Mouse (Mus musculus) liver, embryonic 15.5 days (tissue): ENCODE results near the gene Ak6. TPM values are rescaled to one million over a fixed set of nuclear protein-coding genes. Genes with fewer than 3 reads are reported as not detected.

Experiments used
- ATAC-seq: fragments of 200-750 bp; cut with Nextera tagmentation; 2 replicates; pipeline ENCODE4 v1.8.0; 2017; ENCODE audit warnings: moderate number of reproducible peaks, mild to moderate bottlenecking, moderate library complexity; ENCODE audit not compliant: insufficient read depth
- H3K27ac ChIP-seq: fragments of 300-500 bp; sonication (generic); replicated peaks from 2 replicates; pipeline ENCODE4 v1.5.1; 2015; ENCODE audit warnings: mild to moderate bottlenecking, inconsistent platforms
- H3K27me3 ChIP-seq: fragments of 300-500 bp; sonication (generic); 2 replicates; pipeline ENCODE4 v1.6.1; 2015; ENCODE audit warnings: mild to moderate bottlenecking, inconsistent platforms
- H3K36me3 ChIP-seq: fragments of 300-500 bp; sonication (generic); replicated peaks from 2 replicates; pipeline ENCODE4 v1.6.1; 2015; ENCODE audit warnings: moderate library complexity, mild to moderate bottlenecking, inconsistent platforms
- H3K4me1 ChIP-seq: fragments of 300-500 bp; sonication (generic); replicated peaks from 2 replicates; pipeline ENCODE4 v1.6.1; 2015; ENCODE audit warnings: inconsistent platforms
- H3K4me2 ChIP-seq: fragments of 300-500 bp; sonication (generic); 2 replicates; pipeline ENCODE4 v1.6.1; 2015; ENCODE audit warnings: moderate library complexity, mild to moderate bottlenecking, inconsistent platforms
- H3K4me3 ChIP-seq: fragments of 300-500 bp; sonication (generic); replicated peaks from 2 replicates; pipeline ENCODE4 v1.5.1; 2015; ENCODE audit warnings: mild to moderate bottlenecking, inconsistent platforms
- H3K9ac ChIP-seq: fragments of 300-500 bp; sonication (generic); 2 replicates; pipeline ENCODE4 v1.6.1; 2015; ENCODE audit warnings: moderate library complexity, mild to moderate bottlenecking, inconsistent platforms
- H3K9me3 ChIP-seq: fragments of 300-500 bp; sonication (generic); replicated peaks from 2 replicates; pipeline ENCODE4 v1.6.1; 2016; ENCODE audit warnings: inconsistent platforms
- WGBS: fragments of 180-500 bp; shearing (Covaris S2); methylation state at CpG from one replicate; pipeline ENCODE4 v1.1.7; 2015; ENCODE audit warnings: mixed read lengths; ENCODE audit not compliant: insufficient replicate concordance; 5-methylcytosine and 5-hydroxymethylcytosine counted together
- polyA plus RNA-seq: library from polyadenylated mRNA; unstranded; fragments of >200 nt; fragmentation: Nextera tagmentation; extraction: Ambion mirVana; gene quantifications from 2 replicates; pipeline ENCODE4 v1.2.1, GENCODE M21; 2015

Ak6 gene
- polyA plus RNA-seq, 1 experiment from 2014 or later, result 145 TPM

- Histone ChIP-seq H3K27ac (no peak overlapping the region), H3K4me3 (no peak overlapping the region), H3K27me3 (no peaks in the 10 kb centered on the region), H3K36me3 (peaks cover 69% of the 10 kb centered on the region), H3K4me1 (peaks cover 8% of the 10 kb centered on the region; the same call in 1 of the 2 replicates), H3K9ac (no peak overlapping the region), H3K4me2 (no peak overlapping the region), H3K9me3 (no peaks in the 10 kb centered on the region)
- ATAC-seq, result no peak
- WGBS, result 49% methylated on average over 6 of the region's 6 CpGs
These were observed 64.7 kb downstream of the Ak6 start for GRCm38 (mm10) chr13:100715467-100715866.

Other genes with a start within 250 kb of the Ak6 start
- not detected in 2 replicates for gene Naip1, start 198.1 kb upstream of the Ak6 start, polyA plus RNA-seq
- 23.6 and 25.5 TPM in 2 replicates for gene Gtf2h2, start 158.4 kb upstream of the Ak6 start, polyA plus RNA-seq
- 10.0 and 10.9 TPM in 2 replicates for gene Ocln, start 98.3 kb upstream of the Ak6 start, polyA plus RNA-seq
- gene Marveld2, start 34.0 kb upstream of the Ak6 start, polyA plus RNA-seq, result 7.3 and 8.8 TPM in 2 replicates
- 10.4 and 11.9 TPM in 2 replicates for gene Rad17, start 72 bp downstream of the Ak6 start, polyA plus RNA-seq
- 10.7 and 12.4 TPM in 2 replicates for gene Taf9, start 600 bp downstream of the Ak6 start, polyA plus RNA-seq
- gene Ccdc125, start 18.7 kb downstream of the Ak6 start, polyA plus RNA-seq, result 5.1 and 6.2 TPM in 2 replicates
- gene Cdk7, start 80.0 kb downstream of the Ak6 start, polyA plus RNA-seq, result 31.9 and 32.1 TPM in 2 replicates
- gene Mrps36, start 93.7 kb downstream of the Ak6 start, polyA plus RNA-seq, result 83.5 and 107 TPM in 2 replicates
- 26.5 and 31.0 TPM in 2 replicates for gene Cenph, start 124.9 kb downstream of the Ak6 start, polyA plus RNA-seq
- 221 and 222 TPM in 2 replicates for gene Ccnb1, start 135.6 kb downstream of the Ak6 start, polyA plus RNA-seq
- gene Slc30a5, start 182.4 kb downstream of the Ak6 start, polyA plus RNA-seq, result 25.1 and 25.5 TPM in 2 replicates